Mouse (Mus musculus): ENCODE results near the gene Ermp1.
A peak's percentile ranks its signal among the peaks of the same experiment; 100 is the strongest.

The Ermp1 gene

GRCm38 (mm10) chr19:29660835-29661764, 12.9 kb upstream of the Ermp1 start:
- no peak for DNase-seq

- DNase-seq, result no peak
Observed at GRCm38 (mm10) chr19:29659705-29660104, 11.5 kb upstream of the Ermp1 start.

GRCm38 (mm10) chr19:29658836-29659235, 10.6 kb upstream of the Ermp1 start:
- DNase-seq, result no peak

- DNase-seq, result no peak
Observed at GRCm38 (mm10) chr19:29657558-29657957, 9.3 kb upstream of the Ermp1 start.

GRCm38 (mm10) chr19:29657033-29657432, 8.8 kb upstream of the Ermp1 start:
- DNase-seq, result no peak

- DNase-seq, result no peak
Observed at GRCm38 (mm10) chr19:29656620-29657019, 8.4 kb upstream of the Ermp1 start.

- peak; percentile 28 for DNase-seq
Observed at GRCm38 (mm10) chr19:29656029-29656428, 7.8 kb upstream of the Ermp1 start.

GRCm38 (mm10) chr19:29655148-29655547, 6.9 kb upstream of the Ermp1 start:
- no peak for DNase-seq

GRCm38 (mm10) chr19:29653768-29654265, 5.6 kb upstream of the Ermp1 start:
- no peak for DNase-seq

GRCm38 (mm10) chr19:29649683-29650082, 1.5 kb upstream of the Ermp1 start:
- DNase-seq, result no peak

- no peak for DNase-seq
Observed at GRCm38 (mm10) chr19:29648550-29648914, 317 bp upstream of the Ermp1 start.

GRCm38 (mm10) chr19:29644747-29645146, 3.5 kb downstream of the Ermp1 start:
- no peak for DNase-seq

- no peak for DNase-seq
Observed at GRCm38 (mm10) chr19:29643194-29643922, 4.9 kb downstream of the Ermp1 start.

GRCm38 (mm10) chr19:29642211-29642610, 6.0 kb downstream of the Ermp1 start:
- no peak for DNase-seq

- no peak for DNase-seq
Observed at GRCm38 (mm10) chr19:29641510-29641909, 6.7 kb downstream of the Ermp1 start.

GRCm38 (mm10) chr19:29641055-29641454, 7.2 kb downstream of the Ermp1 start:
- peak; percentile 34 for DNase-seq

GRCm38 (mm10) chr19:29612102-29612501, 36.1 kb downstream of the Ermp1 start:
- DNase-seq, result no peak

GRCm38 (mm10) chr19:29610907-29611306, 37.3 kb downstream of the Ermp1 start:
- no peak for DNase-seq

GRCm38 (mm10) chr19:29608212-29608611, 40.0 kb downstream of the Ermp1 start:
- DNase-seq, result no peak

GRCm38 (mm10) chr19:29607521-29607920, 40.7 kb downstream of the Ermp1 start:
- DNase-seq, result no peak

- no peak for DNase-seq
Observed at GRCm38 (mm10) chr19:29604653-29605052, 43.6 kb downstream of the Ermp1 start.

GRCm38 (mm10) chr19:29603548-29604353, 44.5 kb downstream of the Ermp1 start:
- DNase-seq, result no peak

GRCm38 (mm10) chr19:29598981-29599380, 49.2 kb downstream of the Ermp1 start:
- peak; percentile 23 for DNase-seq

All from kidney, adult 9 months (tissue).